27 mouse cellular contexts compared by ENCODE assay signal in genomic region chr11:9146683-9147082, GRCm38 (mm10). TPM values are rescaled to one million over a fixed set of nuclear protein-coding genes. Genes with fewer than 3 reads are reported as not detected.
DNase-seq lines count a peak whose midpoint lies in the region; ATAC-seq and TF ChIP-seq lines count a peak whose summit lies in the region.
"Had no signal": no experiment of that assay in that cellular context is flagged by ENCODE, and none has a peak within 500 bp of the region (broad histone marks: within the 10 kb centered on the region; RNA-seq: fewer than 3 reads in every experiment).

No protein-coding gene starts in this region.

- no peaks in the 10 kb centered on the region for H3K27me3 ChIP-seq in small intestine, adult 2 months (ENCODE audit: control insufficient read depth, insufficient read depth, low read length)
- H3K27me3 ChIP-seq in forebrain, embryonic 12.5 days, result no peaks in the 10 kb centered on the region
- H3K27me3 ChIP-seq: embryonic facial prominence, embryonic 13.5 days; embryonic facial prominence, embryonic 15.5 days; forebrain, embryonic 13.5 days; forebrain, embryonic 15.5 days had no signal

- no peak for TF ChIP-seq CTCF in small intestine, adult 2 months (IDR thresholded peaks at IDR 0.05; ENCODE audit: extremely low read depth, insufficient read length, insufficient replicate concordance, low read depth, low read length)

- no peaks in the 10 kb centered on the region for H3K4me1 ChIP-seq in small intestine, adult 2 months (ENCODE audit: control insufficient read depth, insufficient read depth, insufficient read length, low read length)
- no peaks in the 10 kb centered on the region for H3K4me1 ChIP-seq in forebrain, embryonic 12.5 days
- H3K4me1 ChIP-seq: embryonic facial prominence, embryonic 13.5 days; embryonic facial prominence, embryonic 15.5 days; forebrain, embryonic 10.5 days; forebrain, embryonic 13.5 days; forebrain, embryonic 15.5 days had no signal

- peak overlapping the region; percentile 29 for H3K27ac ChIP-seq in small intestine, adult 2 months (ENCODE audit: insufficient read depth, low read depth, low read length)
- H3K27ac ChIP-seq in forebrain, embryonic 12.5 days, result no peak overlapping the region
- H3K27ac ChIP-seq: embryonic facial prominence, embryonic 13.5 days; embryonic facial prominence, embryonic 15.5 days; forebrain, embryonic 10.5 days; forebrain, embryonic 13.5 days; forebrain, embryonic 15.5 days had no signal

- intact Hi-C loops in heart, postnatal 14 days (cut with DNase I), result no loop called here

- no peak for TF ChIP-seq POLR2A in small intestine, adult 2 months (IDR thresholded peaks at IDR 0.05; ENCODE audit: low read depth, low read length)

- H3K36me3 ChIP-seq in small intestine, adult 2 months (ENCODE audit: control insufficient read depth, insufficient read depth, low read length), result no peaks in the 10 kb centered on the region
- H3K36me3 ChIP-seq in forebrain, embryonic 12.5 days (replicated peaks), result no peaks in the 10 kb centered on the region
- H3K36me3 ChIP-seq: embryonic facial prominence, embryonic 13.5 days; embryonic facial prominence, embryonic 15.5 days; forebrain, embryonic 10.5 days; forebrain, embryonic 15.5 days; G1E had no signal

- peak; percentile 71 for ATAC-seq in megakaryocyte progenitor cell, adult 5-6 weeks (replicated peaks; ENCODE audit: poor library complexity)
- ATAC-seq in forebrain, embryonic 12.5 days (ENCODE audit: low FRiP score), result no peak
- ATAC-seq: activated CD4-positive, CD25-positive, alpha-beta regulatory T cell, adult 4 months; CD4-positive, CD25-positive, alpha-beta regulatory T cell, adult 4 months; forebrain, embryonic 13.5 days; forebrain, embryonic 15.5 days; forebrain, postnatal 0 days; Patski had no signal

- no peak overlapping the region for H3K4me2 ChIP-seq in forebrain, embryonic 12.5 days
- H3K4me2 ChIP-seq: embryonic facial prominence, embryonic 13.5 days; embryonic facial prominence, embryonic 15.5 days; forebrain, embryonic 13.5 days; forebrain, embryonic 15.5 days had no signal

- peak; percentile 36 for DNase-seq in heart, adult 11 months
- DNase-seq in heart, postnatal 14 days, result no peak
- DNase-seq in cerebellum, adult 8-10 months, result no peak
- DNase-seq: adrenal gland, adult 8-10 months; adrenal gland, postnatal 14 days; adrenal gland, postnatal 36 days; B cell, adult 2 months; cerebellum, adult 11-12 months; cerebellum, adult 2 months; cerebellum, adult 9-11 months; cerebellum, postnatal 14 days; cerebellum, postnatal 36 days; embryo, embryonic 11 days; forebrain, postnatal 0 days had no signal

- no peak overlapping the region for H3K4me3 ChIP-seq in small intestine, adult 2 months (ENCODE audit: low read depth, low read length)
- H3K4me3 ChIP-seq in forebrain, embryonic 12.5 days (replicated peaks), result no peak overlapping the region
- H3K4me3 ChIP-seq: embryonic facial prominence, embryonic 13.5 days; embryonic facial prominence, embryonic 15.5 days; erythroblast, embryonic 14.5 days; forebrain, embryonic 10.5 days; forebrain, embryonic 13.5 days; forebrain, embryonic 15.5 days had no signal

- no peaks in the 10 kb centered on the region for H3K9me3 ChIP-seq in forebrain, embryonic 12.5 days
- H3K9me3 ChIP-seq: embryonic facial prominence, embryonic 13.5 days; embryonic facial prominence, embryonic 15.5 days; forebrain, embryonic 10.5 days; forebrain, embryonic 13.5 days; forebrain, embryonic 15.5 days; G1E had no signal

- no peak overlapping the region for H3K9ac ChIP-seq in forebrain, embryonic 12.5 days
- H3K9ac ChIP-seq: embryonic facial prominence, embryonic 13.5 days; embryonic facial prominence, embryonic 15.5 days; forebrain, embryonic 13.5 days; forebrain, embryonic 15.5 days; forebrain, postnatal 0 days had no signal

- WGBS in small intestine, adult 2 months, result 85% methylated on average over 1 of the region's 1 CpGs
- WGBS in forebrain, embryonic 12.5 days, result 85% methylated on average over 1 of the region's 1 CpGs

RNA-seq across cellular contexts. Expression of gene Upp1, which starts 28.8 kb away (rescaled TPM):
- total RNA-seq in heart, postnatal 14 days (2021), result 10 to 100 TPM in 1 of 2 experiments, 1 to 10 TPM in 1; 8.3 to 11.2 TPM
- total RNA-seq in megakaryocyte progenitor cell, adult 5-6 weeks (2015), result 0.89 TPM in 1 of 2 replicates, not detected in the other
- not detected in 2 replicates for total RNA-seq in megakaryocyte progenitor cell, adult 5-6 weeks (2017)
- polyA plus RNA-seq in small intestine, adult 2 months (2012; rRNA removed), result 143 and 416 TPM in 2 replicates
- 2.2 TPM in 2 replicates for polyA plus RNA-seq in forebrain, embryonic 12.5 days (2016; fragmentation: Nextera tagmentation; extraction: Ambion mirVana)
- polyA plus RNA-seq: CD4-positive, CD25-positive, alpha-beta regulatory T cell, adult 4 months; erythroblast, embryonic 14.5 days had no signal

RNA-seq across cellular contexts. Expression of gene Abca13, which starts 45.1 kb away (rescaled TPM):
- under 1 TPM in 1 of 2 experiments, not detected in 1; 0.02 TPM for total RNA-seq in heart, postnatal 14 days (2021)
- 17.4 and 23.5 TPM in 2 replicates for total RNA-seq in megakaryocyte progenitor cell, adult 5-6 weeks (2015)
- 13.9 and 14.1 TPM in 2 replicates for total RNA-seq in megakaryocyte progenitor cell, adult 5-6 weeks (2017)
- not detected in 2 replicates for polyA plus RNA-seq in small intestine, adult 2 months (2012; rRNA removed)
- polyA plus RNA-seq in forebrain, embryonic 12.5 days (2016; fragmentation: Nextera tagmentation; extraction: Ambion mirVana), result 0.03 TPM in 2 replicates
- total RNA-seq: adrenal gland, postnatal 14 days had no signal
- polyA plus RNA-seq: CD4-positive, CD25-positive, alpha-beta regulatory T cell, adult 4 months; erythroblast, embryonic 14.5 days; G1E had no signal

Comparison
In these comparisons a context has a peak if more than half of its experiments do, and no peak if none do; other contexts are left out.
1. RNA of gene Upp1, which starts 28.8 kb away (total RNA-seq): 8.3 to 11.2 TPM in heart, postnatal 14 days; 0.89 TPM in megakaryocyte progenitor cell, adult 5-6 weeks; every median in the first group is over 4 times any median in the second.
2. RNA of gene Abca13, which starts 45.1 kb away (total RNA-seq): 13.9 to 23.5 TPM in megakaryocyte progenitor cell, adult 5-6 weeks; 0.02 TPM in heart, postnatal 14 days; every median in the first group is over 10 times any median in the second.